Mouse (Mus musculus) ES-E14 (cell line): ENCODE measurements around the gene Adgrd1.

Experiments used
- CHD2 ChIP-seq: IDR thresholded peaks from 2 replicates; pipeline ENCODE4 v1.6.1; 2014; ENCODE audit warnings: mild to moderate bottlenecking, low read depth, low read length, inconsistent platforms
- HCFC1 ChIP-seq: IDR thresholded peaks from 2 replicates; pipeline ENCODE4 v1.6.1; 2012; ENCODE audit warnings: low read length, inconsistent platforms, borderline replicate concordance; ENCODE audit not compliant: insufficient read depth
- MAFK ChIP-seq: IDR thresholded peaks from 2 replicates; pipeline ENCODE4 v1.6.1; 2014; ENCODE audit warnings: mild to moderate bottlenecking, low read depth, low read length, inconsistent platforms; ENCODE audit not compliant: insufficient read depth
- ZC3H11A ChIP-seq: IDR thresholded peaks from 2 replicates; pipeline ENCODE4 v1.6.1; 2012; ENCODE audit warnings: low read depth, mild to moderate bottlenecking, inconsistent platforms, low read length, borderline replicate concordance
- ZNF384 ChIP-seq: IDR thresholded peaks from 2 replicates; pipeline ENCODE4 v1.6.1; 2012; ENCODE audit warnings: low read depth, low read length, inconsistent platforms

DNA sequence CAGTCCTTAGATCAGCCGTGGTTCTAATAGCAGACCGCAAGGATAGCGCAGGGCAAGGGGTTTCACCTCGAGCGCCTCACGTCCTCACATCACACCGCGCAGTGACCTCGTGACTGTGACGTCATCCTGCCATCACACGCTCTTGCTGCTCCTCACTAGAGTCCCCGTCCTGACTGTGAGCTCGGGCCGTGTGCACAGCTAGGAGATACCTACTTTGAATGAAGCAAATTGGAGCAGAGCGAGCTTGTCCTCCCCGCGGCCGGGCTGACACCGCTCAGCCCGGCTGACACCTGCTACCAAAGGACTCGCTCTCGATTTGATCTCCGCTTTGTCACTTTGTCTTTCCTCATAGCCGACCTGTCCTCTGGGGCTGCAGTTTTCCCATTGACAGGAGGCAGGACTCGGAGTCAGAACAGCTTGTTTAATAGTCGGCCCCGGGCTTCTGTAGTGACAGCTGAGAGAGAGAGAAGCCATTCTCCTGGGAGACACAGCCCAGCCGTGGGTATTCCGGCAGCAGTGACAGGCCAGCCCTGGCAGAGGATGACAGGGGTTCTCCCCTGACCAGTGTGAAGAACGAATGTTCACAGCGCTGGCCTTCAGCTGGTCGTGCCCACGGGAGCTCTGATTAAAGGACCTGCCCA is 129.4 kb downstream of the Adgrd1 start:
- no peak for TF ChIP-seq ZNF384
- no peak for TF ChIP-seq ZC3H11A
- TF ChIP-seq HCFC1, result no peak
- TF ChIP-seq MAFK, result no peak
- TF ChIP-seq CHD2, result no peak
